Mouse (Mus musculus) spleen, adult 2 months (tissue): Measurements from ENCODE around the gene Rims3.

Source experiments
- CTCF ChIP-seq: fragments of 200-500 bp; IDR thresholded peaks from 2 replicates; pipeline ENCODE4 v1.5.1; 2011; ENCODE audit warnings: mild to moderate bottlenecking, inconsistent platforms; ENCODE audit not compliant: insufficient read depth, insufficient read length, insufficient replicate concordance; ENCODE audit errors: extremely low read depth
- POLR2A ChIP-seq: fragments of 200-500 bp; IDR thresholded peaks from 2 replicates; pipeline ENCODE4 v1.6.1; 2011; ENCODE audit warnings: low read depth, low read length, inconsistent platforms

DNA sequence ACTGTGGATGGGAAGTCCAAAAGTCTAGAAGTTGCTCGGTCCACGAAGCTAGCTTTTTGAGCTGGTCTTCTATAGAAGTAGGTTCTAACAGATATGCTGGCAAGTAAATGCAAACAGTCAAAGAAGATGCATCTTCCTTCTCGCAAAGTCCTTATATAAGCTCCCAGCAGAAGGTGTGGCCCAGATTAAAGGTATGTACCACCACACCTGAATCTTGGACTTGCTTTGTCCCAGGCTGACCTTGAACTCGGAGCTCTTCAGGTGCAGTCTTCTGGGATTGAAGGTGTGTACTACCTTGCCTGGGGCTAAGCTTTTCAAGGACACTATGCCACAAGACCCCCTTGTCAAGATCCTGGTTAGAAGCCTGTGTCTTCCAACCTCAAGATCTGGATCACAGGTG lies 23.1 kb upstream of the Rims3 start, which contains the start of gene Nfyc:
- no peak for TF ChIP-seq CTCF
- no peak for TF ChIP-seq POLR2A
